Mouse (Mus musculus) thymus, postnatal 0 days (tissue): Measurements from ENCODE around the gene Foxc2. TPM values are rescaled to one million over a fixed set of nuclear protein-coding genes. Genes with fewer than 3 reads are reported as not detected.

Experiments
- DNase-seq: peaks from one replicate; pipeline ENCODE4 v3.0.0-alpha.2; 2015; ENCODE audit warnings: low spot score
- polyA plus RNA-seq: library from polyadenylated mRNA; unstranded; fragments of >200 nt; fragmentation: Nextera tagmentation; extraction: Ambion mirVana; gene quantifications from 2 replicates; pipeline ENCODE4 v1.2.1, GENCODE M21; 2015

Foxc2 gene
- 0.31 and 0.39 TPM in 2 replicates for polyA plus RNA-seq

- peak; percentile 74 for DNase-seq
Measured at GRCm38 (mm10) chr8:121115948-121116347, at the start of gene Foxc2. Foxc2 (plus strand) TSS chr8:121116171.

- DNase-seq, result no peak
Measured at GRCm38 (mm10) chr8:121071454-121071853, 44.5 kb upstream of the Foxc2 start.

- DNase-seq, result no peak
Measured at GRCm38 (mm10) chr8:121072406-121073130, 43.4 kb upstream of the Foxc2 start.

GRCm38 (mm10) chr8:121073174-121074107 is 42.5 kb upstream of the Foxc2 start:
- no peak for DNase-seq

- no peak for DNase-seq
Measured at GRCm38 (mm10) chr8:121074108-121074847, 41.7 kb upstream of the Foxc2 start.

- DNase-seq, result no peak
Measured at GRCm38 (mm10) chr8:121074848-121075145, 41.2 kb upstream of the Foxc2 start.

- DNase-seq, result no peak
Measured at GRCm38 (mm10) chr8:121075936-121076335, 40.0 kb upstream of the Foxc2 start.

- no peak for DNase-seq
Measured at GRCm38 (mm10) chr8:121076555-121076954, 39.4 kb upstream of the Foxc2 start.

GRCm38 (mm10) chr8:121078721-121079120 is 37.2 kb upstream of the Foxc2 start:
- DNase-seq, result no peak

- DNase-seq, result no peak
Measured at GRCm38 (mm10) chr8:121079201-121079600, 36.8 kb upstream of the Foxc2 start.

- no peak for DNase-seq
Measured at GRCm38 (mm10) chr8:121079944-121080343, 36.0 kb upstream of the Foxc2 start.

- DNase-seq, result no peak
Measured at GRCm38 (mm10) chr8:121080361-121081090, 35.4 kb upstream of the Foxc2 start.

GRCm38 (mm10) chr8:121081398-121081797 is 34.6 kb upstream of the Foxc2 start:
- no peak for DNase-seq

GRCm38 (mm10) chr8:121082218-121083092 is 33.5 kb upstream of the Foxc2 start:
- no peak for DNase-seq

- DNase-seq, result no peak
Measured at GRCm38 (mm10) chr8:121083093-121083935, 32.7 kb upstream of the Foxc2 start.

- no peak for DNase-seq
Measured at GRCm38 (mm10) chr8:121083936-121084209, 32.1 kb upstream of the Foxc2 start.

GRCm38 (mm10) chr8:121084210-121084951 is 31.6 kb upstream of the Foxc2 start, which contains the start of gene Foxf1:
Foxf1 (plus strand) TSS chr8:121084386.
- DNase-seq, result no peak

- DNase-seq, result no peak
Measured at GRCm38 (mm10) chr8:121085011-121085410, 31.0 kb upstream of the Foxc2 start.

GRCm38 (mm10) chr8:121085561-121085960 is 30.4 kb upstream of the Foxc2 start:
- DNase-seq, result no peak
